Mouse (Mus musculus): Measurements from ENCODE around the gene Myl6b. TPM values are rescaled to one million over a fixed set of nuclear protein-coding genes. Genes with fewer than 3 reads are reported as not detected.
"Not testable (repeated sequence)": the region's sequence is repeated elsewhere in the genome, so short reads cannot be mapped to it uniquely, and the experiment has no call there.

The Myl6b gene
- polyA plus RNA-seq, 1 experiment, result 0.76 TPM

DNA sequence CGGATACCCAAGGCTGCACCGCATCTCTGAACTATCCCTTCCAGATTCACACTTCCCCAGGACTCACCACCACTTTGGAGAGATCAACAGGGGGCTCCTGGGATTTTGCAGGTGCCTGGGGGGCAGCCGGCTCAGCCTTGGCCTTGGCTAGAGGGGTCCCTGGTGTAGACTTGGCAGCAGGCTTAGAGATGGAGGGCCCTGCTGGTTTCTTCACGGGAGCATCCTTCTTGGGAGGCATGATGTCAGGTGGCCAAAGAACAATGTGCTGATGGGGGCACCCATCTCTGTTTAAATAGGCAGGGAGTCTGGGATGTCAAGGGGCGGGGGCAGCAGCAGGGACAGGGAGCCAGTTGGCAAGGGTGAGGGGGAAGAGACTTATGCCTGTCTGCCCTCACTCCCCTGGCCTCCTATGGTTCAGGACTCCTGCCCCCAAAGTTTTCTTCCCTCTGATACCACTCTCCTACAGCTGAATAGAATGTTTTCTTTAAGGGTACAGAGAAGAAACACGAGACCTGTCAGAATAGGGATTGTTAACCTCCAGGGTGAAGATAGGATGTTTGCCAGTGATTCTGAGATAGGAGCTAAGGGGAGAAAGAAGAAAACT, 1.2 kb downstream of the Myl6b start:
- no peak overlapping the region for H3K4me3 ChIP-seq (replicated peaks)
- peaks cover 60% of the 10 kb centered on the region for H3K4me1 ChIP-seq (ENCODE audit: control insufficient read depth)
- H3K27me3 ChIP-seq (ENCODE audit: control insufficient read depth), result no peaks in the 10 kb centered on the region
- peaks cover 5% of the 10 kb centered on the region for H3K36me3 ChIP-seq (ENCODE audit: control insufficient read depth)
- TF ChIP-seq TAL1 (IDR thresholded peaks at IDR 0.05; ENCODE audit: low read length) (no peak), GATA1 (IDR thresholded peaks at IDR 0.05; ENCODE audit: low read length) (no peak)
- H3K9me3 ChIP-seq (ENCODE audit: control insufficient read depth, low read length), result no peaks in the 10 kb centered on the region

- TF ChIP-seq GATA1 (IDR thresholded peaks at IDR 0.05; ENCODE audit: low read length), result no peak
- no peak for TF ChIP-seq TAL1 (IDR thresholded peaks at IDR 0.05; ENCODE audit: low read length)
Measured at GRCm38 (mm10) chr10:128496509-128497077, 1.9 kb downstream of the Myl6b start.

DNA sequence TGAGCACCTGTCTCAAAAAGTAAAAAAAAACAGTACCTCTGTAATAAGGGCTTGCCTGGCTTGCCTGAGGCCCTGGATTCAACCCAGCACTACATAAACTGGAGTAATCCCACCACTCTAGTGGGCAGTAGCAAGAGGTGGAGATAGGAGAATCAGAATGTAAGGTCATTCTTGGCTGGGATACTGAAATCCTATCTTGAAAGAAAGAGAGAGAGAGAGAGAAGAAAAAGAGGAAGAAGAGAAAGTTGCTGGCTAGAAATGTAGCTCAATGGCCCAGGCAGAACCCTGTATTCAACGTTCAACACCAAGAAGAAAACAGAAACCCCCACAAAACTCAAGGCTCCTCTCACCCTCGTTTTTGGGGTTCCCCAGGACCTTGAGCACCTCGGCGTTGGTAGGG, 2.6 kb downstream of the Myl6b start:
- Histone ChIP-seq H3K4me1 (ENCODE audit: control insufficient read depth) (peaks cover 74% of the 10 kb centered on the region), H3K4me3 (replicated peaks) (no peak overlapping the region), H3K27me3 (ENCODE audit: control insufficient read depth) (no peaks in the 10 kb centered on the region), H3K36me3 (ENCODE audit: control insufficient read depth) (peaks cover 18% of the 10 kb centered on the region), H3K9me3 (ENCODE audit: control insufficient read depth, low read length) (no peaks in the 10 kb centered on the region)
- TF ChIP-seq TAL1 (IDR thresholded peaks at IDR 0.05; ENCODE audit: low read length) (no peak), GATA1 (IDR thresholded peaks at IDR 0.05; ENCODE audit: low read length) (no peak)

More at GRCm38 (mm10) chr10:128496509-128497077, 1.9 kb downstream of the Myl6b start:
- H3K4me3 ChIP-seq (replicated peaks), result no peak overlapping the region
- no peaks in the 10 kb centered on the region for H3K9me3 ChIP-seq (ENCODE audit: control insufficient read depth, low read length)
- peaks cover 67% of the 10 kb centered on the region for H3K4me1 ChIP-seq (ENCODE audit: control insufficient read depth)
- H3K36me3 ChIP-seq (ENCODE audit: control insufficient read depth), result peaks cover 11% of the 10 kb centered on the region
- no peaks in the 10 kb centered on the region for H3K27me3 ChIP-seq (ENCODE audit: control insufficient read depth)

- peak overlapping the region; percentile 88 for H3K4me3 ChIP-seq (replicated peaks)
- peaks cover 74% of the 10 kb centered on the region for H3K4me1 ChIP-seq (ENCODE audit: control insufficient read depth)
- H3K36me3 ChIP-seq (ENCODE audit: control insufficient read depth), result peaks cover 25% of the 10 kb centered on the region
- TF ChIP-seq TAL1 (IDR thresholded peaks at IDR 0.05; ENCODE audit: low read length) (no peak), GATA1 (IDR thresholded peaks at IDR 0.05; ENCODE audit: low read length) (no peak)
- no peaks in the 10 kb centered on the region for H3K27me3 ChIP-seq (ENCODE audit: control insufficient read depth)
- H3K9me3 ChIP-seq (ENCODE audit: control insufficient read depth, low read length), result no peaks in the 10 kb centered on the region
Measured at GRCm38 (mm10) chr10:128495270-128495669, 3.2 kb downstream of the Myl6b start.

- no peaks in the 10 kb centered on the region for H3K27me3 ChIP-seq (ENCODE audit: control insufficient read depth)
- H3K36me3 ChIP-seq (ENCODE audit: control insufficient read depth), result peaks cover 30% of the 10 kb centered on the region
- peaks cover 73% of the 10 kb centered on the region for H3K4me1 ChIP-seq (ENCODE audit: control insufficient read depth)
- TF ChIP-seq GATA1 (IDR thresholded peaks at IDR 0.05; ENCODE audit: low read length) (no peak), TAL1 (IDR thresholded peaks at IDR 0.05; ENCODE audit: low read length) (no peak)
- H3K9me3 ChIP-seq (ENCODE audit: control insufficient read depth, low read length), result no peaks in the 10 kb centered on the region
- H3K4me3 ChIP-seq (replicated peaks), result peak overlapping the region; percentile 88
Measured at GRCm38 (mm10) chr10:128494667-128495245, 3.7 kb downstream of the Myl6b start.

DNA sequence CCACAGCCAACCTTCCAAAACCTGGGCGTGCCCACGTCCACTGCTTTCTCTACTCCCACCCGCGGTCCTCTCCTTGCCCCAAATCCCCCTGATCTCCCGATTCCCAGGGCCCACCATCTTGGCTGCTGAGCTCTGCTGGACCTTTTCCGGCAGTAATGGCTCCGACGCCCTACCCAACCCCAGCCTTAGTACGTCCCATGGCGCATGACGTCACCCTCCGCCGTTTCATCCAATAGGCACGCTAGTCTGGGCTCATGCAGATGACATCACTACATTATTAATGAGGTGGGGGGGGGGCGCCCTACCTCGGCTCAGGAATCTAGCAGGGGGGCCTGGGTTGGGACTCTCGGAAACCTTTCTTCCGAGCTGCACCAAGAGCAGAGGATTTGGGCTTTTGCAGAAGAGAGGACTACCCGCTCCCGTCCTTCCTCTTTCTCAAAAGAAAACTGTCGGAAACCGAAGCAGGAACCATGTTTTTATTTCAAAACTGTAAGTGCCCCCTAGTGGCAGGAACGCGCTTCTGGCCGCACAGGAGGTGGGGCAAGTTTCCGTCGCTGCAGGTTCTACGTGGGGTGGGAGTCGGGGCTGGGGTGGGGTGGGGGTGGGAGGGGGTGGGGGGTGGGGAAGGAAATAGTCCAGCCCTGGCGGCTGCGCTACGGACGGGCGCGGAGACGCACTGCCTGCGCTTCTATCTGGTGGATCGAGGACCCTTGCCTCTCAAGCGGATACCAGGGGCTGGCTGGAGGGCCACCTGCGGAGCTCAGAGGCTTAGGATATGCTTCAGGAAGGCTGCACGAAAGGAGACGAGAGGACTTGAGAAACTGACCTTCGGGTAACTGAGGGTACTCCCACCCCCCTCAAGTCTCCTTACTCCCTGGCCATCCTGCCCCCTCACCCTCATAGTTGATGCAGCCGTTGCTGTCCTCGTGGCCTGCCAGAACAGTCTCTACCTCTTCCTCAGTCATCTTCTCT, 4.5 kb downstream of the Myl6b start, which contains the start of gene Myl6:
TSS of gene Myl6 (minus strand) at position 451 of the 972 bp plus-strand sequence.
- no peak for TF ChIP-seq TAL1 (IDR thresholded peaks at IDR 0.05; ENCODE audit: low read length)
- TF ChIP-seq GATA1 (IDR thresholded peaks at IDR 0.05; ENCODE audit: low read length), result no peak
- Histone ChIP-seq H3K9me3 (ENCODE audit: control insufficient read depth, low read length) (no peaks in the 10 kb centered on the region), H3K27me3 (ENCODE audit: control insufficient read depth) (no peaks in the 10 kb centered on the region), H3K4me1 (ENCODE audit: control insufficient read depth) (peaks cover 65% of the 10 kb centered on the region), H3K4me3 (replicated peaks) (peak within 1 kb of the TSS; percentile 88), H3K36me3 (ENCODE audit: control insufficient read depth) (peaks cover 37% of the 10 kb centered on the region)

DNA sequence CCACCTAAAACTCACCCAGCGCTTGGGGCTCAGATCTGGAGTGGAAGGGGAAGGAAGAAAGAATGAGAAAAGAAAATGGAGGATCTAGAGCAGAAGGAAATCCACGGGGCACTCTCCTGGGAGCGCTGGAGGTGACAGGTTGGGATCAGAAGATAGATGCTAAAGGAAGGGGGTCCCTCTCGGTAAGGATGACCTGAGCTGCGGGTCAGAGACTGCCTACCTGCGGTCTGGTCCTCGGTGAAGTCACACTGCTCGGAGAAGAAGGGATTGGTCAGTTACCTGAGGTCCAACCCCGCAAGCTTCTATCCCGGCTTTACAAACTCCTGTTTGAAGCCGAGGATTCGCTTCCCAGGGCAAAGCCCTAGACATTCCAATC, 5.2 kb downstream of the Myl6b start:
- no peaks in the 10 kb centered on the region for H3K9me3 ChIP-seq (ENCODE audit: control insufficient read depth, low read length)
- H3K4me3 ChIP-seq (replicated peaks), result peak overlapping the region; percentile 88
- TF ChIP-seq TAL1 (IDR thresholded peaks at IDR 0.05; ENCODE audit: low read length) (no peak), GATA1 (IDR thresholded peaks at IDR 0.05; ENCODE audit: low read length) (no peak)
- H3K36me3 ChIP-seq (ENCODE audit: control insufficient read depth), result peaks cover 44% of the 10 kb centered on the region
- peaks cover 61% of the 10 kb centered on the region for H3K4me1 ChIP-seq (ENCODE audit: control insufficient read depth)
- no peaks in the 10 kb centered on the region for H3K27me3 ChIP-seq (ENCODE audit: control insufficient read depth)

GRCm38 (mm10) chr10:128492633-128493311, 5.7 kb downstream of the Myl6b start:
- Histone ChIP-seq H3K4me3 (replicated peaks) (peak overlapping the region; percentile 88), H3K27me3 (ENCODE audit: control insufficient read depth) (no peaks in the 10 kb centered on the region), H3K9me3 (ENCODE audit: control insufficient read depth, low read length) (no peaks in the 10 kb centered on the region), H3K4me1 (ENCODE audit: control insufficient read depth) (peaks cover 56% of the 10 kb centered on the region), H3K36me3 (ENCODE audit: control insufficient read depth) (peaks cover 50% of the 10 kb centered on the region)
- TF ChIP-seq TAL1 (IDR thresholded peaks at IDR 0.05; ENCODE audit: low read length), result no peak
- TF ChIP-seq GATA1 (IDR thresholded peaks at IDR 0.05; ENCODE audit: low read length), result no peak

GRCm38 (mm10) chr10:128492051-128492450, 6.4 kb downstream of the Myl6b start:
- H3K4me1 ChIP-seq (ENCODE audit: control insufficient read depth), result peaks cover 50% of the 10 kb centered on the region
- H3K9me3 ChIP-seq (ENCODE audit: control insufficient read depth, low read length); H3K27me3 ChIP-seq (ENCODE audit: control insufficient read depth): not testable (repeated sequence)
- peaks cover 57% of the 10 kb centered on the region for H3K36me3 ChIP-seq (ENCODE audit: control insufficient read depth)
- peak overlapping the region; percentile 88 for H3K4me3 ChIP-seq (replicated peaks)

All from erythroblast, embryonic 14.5 days (primary cell).